Mouse (Mus musculus): Measurements from ENCODE around the gene Atp6v0e. TPM values are rescaled to one million over a fixed set of nuclear protein-coding genes. Genes with fewer than 3 reads are reported as not detected.

The Atp6v0e gene
- total and polyA plus RNA-seq, 3 experiments, result 60.9 to 143 (median 67.2) TPM

DNA sequence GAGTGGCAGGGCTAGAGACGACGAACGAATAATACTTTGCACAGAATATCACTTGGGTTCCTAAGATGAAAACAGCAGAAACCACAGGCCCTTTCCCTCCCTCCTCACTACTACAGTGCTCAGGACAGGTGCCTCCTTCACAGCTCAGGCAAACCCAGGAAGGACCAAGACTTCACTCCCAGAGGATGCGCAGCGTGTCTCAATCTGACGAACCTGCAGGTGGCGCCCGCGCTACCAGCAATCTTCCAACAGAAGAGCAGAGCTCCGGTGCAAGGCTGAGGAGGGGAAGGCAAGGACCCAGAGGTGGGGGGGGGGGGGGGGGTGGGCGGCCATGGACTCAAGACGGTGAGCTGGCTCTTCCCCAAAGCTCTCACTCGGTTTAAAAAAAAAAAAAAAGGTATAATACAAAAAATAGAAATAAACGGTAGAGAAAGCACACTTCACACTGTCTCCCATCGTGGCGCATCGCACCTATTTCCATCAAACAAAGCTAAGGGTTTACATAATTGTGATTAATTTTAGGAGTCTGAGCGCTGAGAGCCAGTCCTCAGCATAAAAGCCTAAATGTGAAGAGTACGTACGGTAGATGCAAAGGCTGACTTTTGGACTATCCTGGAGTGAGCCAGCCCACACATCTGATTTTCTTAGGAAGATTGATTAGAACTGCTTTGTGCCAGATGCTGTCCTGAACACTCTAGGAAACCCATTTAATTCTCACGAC is 2.7 kb upstream of the Atp6v0e start:
- no peaks in the 10 kb centered on the region for H3K36me3 ChIP-seq (ENCODE audit: control insufficient read depth, insufficient read depth, low read length)
- intact Hi-C loops (cut with DNase I), result loop anchor here (2.0 to 5.0 kb wide), 3 partner anchors 54 to 227 kb away; partner anchors contain the start of gene Crebrf

GRCm38 (mm10) chr17:26662204-26662603 is 827 bp upstream of the Atp6v0e start:
- TF ChIP-seq CTCF (IDR thresholded peaks at IDR 0.05) (no peak), POLR2A (IDR thresholded peaks at IDR 0.05; ENCODE audit: insufficient read depth, low read depth, low read length) (no peak), EP300 (IDR thresholded peaks at IDR 0.05; ENCODE audit: insufficient read depth, low read depth, low read length) (no peak)
- intact Hi-C loops (cut with DNase I), result loop anchor here (5.0 kb wide), 2 partner anchors 115 to 225 kb away; no protein-coding TSS in a partner anchor

More for the DNA sequence above, 2.7 kb upstream of the Atp6v0e start:
- 25% methylated on average over 21 of the region's 21 CpGs for WGBS
- no peak overlapping the region for H3K9ac ChIP-seq (ENCODE audit: low read depth, low read length)
- H3K27me3 ChIP-seq (ENCODE audit: control insufficient read depth, insufficient read depth, low read length), result no peaks in the 10 kb centered on the region
- peaks cover 5% of the 10 kb centered on the region for H3K4me1 ChIP-seq (ENCODE audit: control insufficient read depth, insufficient read depth, low read length)
- DNase-seq, result peak; percentile 78 to 84
- no peak for TF ChIP-seq POLR2A (IDR thresholded peaks at IDR 0.05; ENCODE audit: insufficient read depth, low read depth, low read length)
- peak; percentile 75 for TF ChIP-seq CTCF (IDR thresholded peaks at IDR 0.05)
- 0 out of 2 replicates have a peak, but pooled peaks have one; percentile 38 for TF ChIP-seq EP300 (IDR thresholded peaks at IDR 0.05; ENCODE audit: insufficient read depth, low read depth, low read length)
- no peak overlapping the region for H3K27ac ChIP-seq
- H3K4me3 ChIP-seq, result no peak overlapping the region
- H3K79me2 ChIP-seq (replicated peaks; ENCODE audit: control insufficient read depth, insufficient read depth, low read length), result no peaks in the 10 kb centered on the region

GRCm38 (mm10) chr17:26665600-26665999 is 2.6 kb downstream of the Atp6v0e start:
- 78% methylated on average over 4 of the region's 4 CpGs for WGBS
- H3K27ac ChIP-seq, result no peak overlapping the region
- H3K9ac ChIP-seq (ENCODE audit: low read depth, low read length), result no peak overlapping the region
- DNase-seq, result no peak
- no peak overlapping the region for H3K4me3 ChIP-seq
- TF ChIP-seq CTCF (IDR thresholded peaks at IDR 0.05) (no peak), POLR2A (IDR thresholded peaks at IDR 0.05; ENCODE audit: insufficient read depth, low read depth, low read length) (no peak), EP300 (IDR thresholded peaks at IDR 0.05; ENCODE audit: insufficient read depth, low read depth, low read length) (no peak)
- no peaks in the 10 kb centered on the region for H3K79me2 ChIP-seq (replicated peaks; ENCODE audit: control insufficient read depth, insufficient read depth, low read length)
- H3K4me1 ChIP-seq (ENCODE audit: control insufficient read depth, insufficient read depth, low read length), result peaks cover 5% of the 10 kb centered on the region; the same call in 1 of the 2 replicates
- H3K36me3 ChIP-seq (ENCODE audit: control insufficient read depth, insufficient read depth, low read length), result no peaks in the 10 kb centered on the region
- no peaks in the 10 kb centered on the region for H3K27me3 ChIP-seq (ENCODE audit: control insufficient read depth, insufficient read depth, low read length)
- intact Hi-C loops (cut with DNase I), result no loop called here

More at GRCm38 (mm10) chr17:26662204-26662603, 827 bp upstream of the Atp6v0e start:
- no peak overlapping the region for H3K9ac ChIP-seq (ENCODE audit: low read depth, low read length)
- WGBS, result 71% methylated on average over 5 of the region's 5 CpGs
- no peak for DNase-seq
- peaks cover 5% of the 10 kb centered on the region for H3K4me1 ChIP-seq (ENCODE audit: control insufficient read depth, insufficient read depth, low read length)
- H3K4me3 ChIP-seq, result no peak overlapping the region
- no peaks in the 10 kb centered on the region for H3K36me3 ChIP-seq (ENCODE audit: control insufficient read depth, insufficient read depth, low read length)
- H3K27me3 ChIP-seq (ENCODE audit: control insufficient read depth, insufficient read depth, low read length), result no peaks in the 10 kb centered on the region
- H3K27ac ChIP-seq, result no peak overlapping the region
- no peaks in the 10 kb centered on the region for H3K79me2 ChIP-seq (replicated peaks; ENCODE audit: control insufficient read depth, insufficient read depth, low read length)

DNA sequence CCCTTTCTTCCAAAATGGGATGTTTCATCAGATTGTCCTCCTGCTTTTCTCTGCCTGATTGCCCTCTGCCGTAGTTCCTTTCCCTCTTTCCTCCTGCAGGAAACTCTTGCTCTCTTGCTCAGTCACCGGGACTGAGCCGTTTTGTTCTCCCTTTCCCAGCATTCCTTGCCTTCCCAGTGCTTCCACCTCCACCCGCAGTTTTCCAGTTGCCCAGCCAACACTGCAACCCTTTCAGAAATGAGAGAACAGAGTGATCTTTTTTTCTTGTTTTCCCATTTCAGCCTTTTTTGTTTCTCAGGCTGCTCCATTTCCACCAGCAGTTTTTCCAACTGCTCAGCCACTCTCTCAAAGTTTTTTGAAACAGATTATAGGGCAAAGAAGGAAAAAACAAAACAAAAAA is 8.2 kb downstream of the Atp6v0e start:
- Histone ChIP-seq H3K4me1 (ENCODE audit: control insufficient read depth, insufficient read depth, low read length) (no peaks in the 10 kb centered on the region; the same call in 1 of the 2 replicates), H3K79me2 (replicated peaks; ENCODE audit: control insufficient read depth, insufficient read depth, low read length) (no peaks in the 10 kb centered on the region), H3K36me3 (ENCODE audit: control insufficient read depth, insufficient read depth, low read length) (no peaks in the 10 kb centered on the region), H3K9ac (ENCODE audit: low read depth, low read length) (no peak overlapping the region), H3K4me3 (no peak overlapping the region), H3K27ac (no peak overlapping the region), H3K27me3 (ENCODE audit: control insufficient read depth, insufficient read depth, low read length) (no peaks in the 10 kb centered on the region)
- intact Hi-C loops (cut with DNase I), result no loop called here
- TF ChIP-seq POLR2A (IDR thresholded peaks at IDR 0.05; ENCODE audit: insufficient read depth, low read depth, low read length), result no peak
- TF ChIP-seq EP300 (IDR thresholded peaks at IDR 0.05; ENCODE audit: insufficient read depth, low read depth, low read length), result no peak
- TF ChIP-seq CTCF (IDR thresholded peaks at IDR 0.05), result no peak
- WGBS, result 34% methylated on average over 4 of the region's 4 CpGs
- DNase-seq, result no peak

GRCm38 (mm10) chr17:26675845-26676244 is 12.8 kb downstream of the Atp6v0e start:
- 27% methylated on average over 7 of the region's 7 CpGs for WGBS
- Histone ChIP-seq H3K9ac (ENCODE audit: low read depth, low read length) (no peak overlapping the region), H3K27ac (peak overlapping the region; percentile 98), H3K79me2 (replicated peaks; ENCODE audit: control insufficient read depth, insufficient read depth, low read length) (peaks cover 8% of the 10 kb centered on the region), H3K27me3 (ENCODE audit: control insufficient read depth, insufficient read depth, low read length) (no peaks in the 10 kb centered on the region), H3K4me3 (peak overlapping the region; percentile 79), H3K36me3 (ENCODE audit: control insufficient read depth, insufficient read depth, low read length) (0 out of 2 replicates have a peak, but pooled peaks cover 3% of the 10 kb centered on the region), H3K4me1 (ENCODE audit: control insufficient read depth, insufficient read depth, low read length) (peaks cover 5% of the 10 kb centered on the region)
- DNase-seq, result no peak
- intact Hi-C loops (cut with DNase I), result loop anchor here (1.0 to 5.0 kb wide), 3 partner anchors 13 to 211 kb away; partner anchors contain the start of gene Atp6v0e
- TF ChIP-seq EP300 (IDR thresholded peaks at IDR 0.05; ENCODE audit: insufficient read depth, low read depth, low read length) (no peak), CTCF (IDR thresholded peaks at IDR 0.05) (no peak), POLR2A (IDR thresholded peaks at IDR 0.05; ENCODE audit: insufficient read depth, low read depth, low read length) (no peak)

DNA sequence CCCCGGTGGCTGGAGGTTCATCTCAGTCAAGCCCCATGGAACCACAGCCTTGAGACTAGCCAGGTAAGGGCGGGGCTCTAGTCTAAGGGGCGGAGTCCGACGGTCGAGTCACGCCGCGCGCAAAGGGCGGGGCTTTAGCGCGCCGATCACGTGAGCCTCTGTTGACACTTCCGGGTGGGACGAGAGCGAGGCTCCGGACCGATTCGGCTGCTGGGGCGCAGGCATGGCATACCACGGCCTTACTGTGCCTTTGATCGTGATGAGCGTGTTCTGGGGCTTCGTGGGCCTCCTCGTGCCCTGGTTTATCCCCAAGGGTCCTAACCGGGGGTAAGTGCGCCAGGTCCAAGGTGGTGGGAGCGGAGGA is 13.2 kb downstream of the Atp6v0e start:
- H3K27ac ChIP-seq, result peak overlapping the region; percentile 98
- TF ChIP-seq POLR2A (IDR thresholded peaks at IDR 0.05; ENCODE audit: insufficient read depth, low read depth, low read length) (peak; percentile 90), EP300 (IDR thresholded peaks at IDR 0.05; ENCODE audit: insufficient read depth, low read depth, low read length) (no peak)
- H3K4me3 ChIP-seq, result peak overlapping the region; percentile 79
- H3K79me2 ChIP-seq (replicated peaks; ENCODE audit: control insufficient read depth, insufficient read depth, low read length), result peaks cover 10% of the 10 kb centered on the region
- no peaks in the 10 kb centered on the region for H3K27me3 ChIP-seq (ENCODE audit: control insufficient read depth, insufficient read depth, low read length)
- under 1% methylated on average over 30 of the region's 30 CpGs for WGBS
- H3K9ac ChIP-seq (ENCODE audit: low read depth, low read length), result peak overlapping the region; percentile 88
- H3K36me3 ChIP-seq (ENCODE audit: control insufficient read depth, insufficient read depth, low read length), result 0 out of 2 replicates have a peak, but pooled peaks cover 3% of the 10 kb centered on the region
- intact Hi-C loops (cut with DNase I), result loop anchor here (5.0 kb wide), 2 partner anchors 36 to 211 kb away; no protein-coding TSS in a partner anchor
- DNase-seq, result peak; percentile 91
- peaks cover 5% of the 10 kb centered on the region for H3K4me1 ChIP-seq (ENCODE audit: control insufficient read depth, insufficient read depth, low read length)
